Mouse (Mus musculus) activated CD4-positive, CD25-positive, alpha-beta regulatory T cell, adult 4 months (primary cell): ENCODE measurements at regions not wholly inside any gene's neighbourhood (a gene's known extent, or its start where the extent isn't known, plus 50 kb on each side); places are given as distances from the start of the nearest gene placed in this dataset.
"Not testable (repeated sequence)": the region's sequence is repeated elsewhere in the genome, so short reads cannot be mapped to it uniquely, and the experiment has no call there.

Experiments
- ATAC-seq: one replicate; pipeline ENCODE4 v1.8.0; 2017

- ATAC-seq, result not testable (repeated sequence)
Measured at GRCm38 (mm10) chr14:19080001-19080400, 185.9 kb upstream of the Ube2e2 start.

GRCm38 (mm10) chr14:19041984-19042760 is 148.1 kb upstream of the Ube2e2 start:
- peak; percentile 10 for ATAC-seq

- no peak for ATAC-seq
Measured at GRCm38 (mm10) chr14:19020102-19020501, 126.0 kb upstream of the Ube2e2 start.

GRCm38 (mm10) chr14:19015406-19015805 is 121.3 kb upstream of the Ube2e2 start:
- no peak for ATAC-seq

GRCm38 (mm10) chr14:19013558-19013957 is 119.5 kb upstream of the Ube2e2 start:
- ATAC-seq, result not testable (repeated sequence)

GRCm38 (mm10) chr14:18983901-18984300 is 89.8 kb upstream of the Ube2e2 start:
- ATAC-seq, result no peak

- no peak for ATAC-seq
Measured at GRCm38 (mm10) chr14:18963864-18964263, 69.8 kb upstream of the Ube2e2 start.

GRCm38 (mm10) chr14:18963287-18963686 is 69.2 kb upstream of the Ube2e2 start:
- ATAC-seq, result no peak
